Mouse (Mus musculus) stomach, postnatal 0 days (tissue): ENCODE results near the gene Kcnab3.

Experiments
- CTCF ChIP-seq: IDR thresholded peaks from 2 replicates; pipeline ENCODE4 v1.5.1; 2016; ENCODE audit warnings: antibody characterized with exemption, low read depth, mild to moderate bottlenecking, moderate library complexity
- EP300 ChIP-seq: optimal IDR thresholded peaks from 2 replicates; pipeline ENCODE3; 2016; ENCODE audit warnings: antibody characterized with exemption

GRCm38 (mm10) chr11:69381356-69381755 is 55.3 kb downstream of the Kcnab3 start:
- TF ChIP-seq CTCF: no peak
- TF ChIP-seq EP300: no peak
